Mouse (Mus musculus): Measurements from ENCODE around the gene Nudt19. TPM values are rescaled to one million over a fixed set of nuclear protein-coding genes. Genes with fewer than 3 reads are reported as not detected.
"Not testable (repeated sequence)": the region's sequence is repeated elsewhere in the genome, so short reads cannot be mapped to it uniquely, and the experiment has no call there.

The Nudt19 gene
- polyA plus RNA-seq, 1 experiment from 2014 or later = 135 TPM

DNA sequence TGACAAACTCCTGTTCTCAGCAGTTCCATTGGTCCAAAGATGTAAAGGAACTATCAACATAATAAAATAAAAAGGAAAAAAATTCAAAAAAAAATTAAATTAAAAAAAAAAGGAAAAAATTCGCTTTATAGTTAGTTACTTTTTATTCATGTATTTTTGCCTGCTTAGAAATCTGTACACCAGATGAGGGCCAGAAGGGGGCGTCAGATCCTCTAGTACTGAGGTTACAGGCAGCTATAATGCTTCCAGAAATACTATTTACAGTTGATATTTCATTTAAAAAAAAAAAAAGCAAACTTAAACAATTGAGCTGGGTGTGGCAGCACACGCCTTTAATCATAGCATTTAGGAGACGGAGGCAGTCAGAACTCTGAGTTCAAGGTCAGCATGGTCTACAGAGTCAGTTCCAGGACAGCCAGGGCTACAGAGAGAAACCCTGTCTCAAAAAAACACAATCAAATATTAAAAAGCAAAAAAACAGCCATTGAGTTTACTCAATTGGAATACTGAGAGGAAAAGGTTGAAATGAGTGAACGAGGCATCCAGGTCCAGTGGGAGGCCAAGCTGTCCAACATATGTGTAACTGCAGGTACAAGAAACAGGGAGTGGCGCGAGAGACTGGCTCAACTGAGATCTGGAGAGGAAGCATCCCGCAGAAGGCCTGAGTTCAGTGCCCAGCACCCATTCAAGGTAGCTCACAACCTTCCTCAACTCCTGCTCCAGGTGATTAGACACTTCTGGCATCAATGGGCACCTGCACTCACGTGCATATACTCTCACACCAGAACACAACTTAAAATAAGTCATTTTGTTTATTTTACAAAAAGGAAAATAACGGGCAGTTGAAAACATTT lies 2.1 kb downstream of the Nudt19 start:
- Histone ChIP-seq H3K4me2 (ENCODE audit: low read length) (peak overlapping the region; percentile 98), H3K4me3 (replicated peaks; ENCODE audit: low read depth, low read length) (peak overlapping the region; percentile 77), H3K27ac (peak overlapping the region; percentile 100; the same call in 1 of the 2 replicates), H3K27me3 (ENCODE audit: insufficient read depth, low read length) (no peaks in the 10 kb centered on the region), H3K9me3 (replicated peaks; ENCODE audit: low read length) (no peaks in the 10 kb centered on the region), H3K36me3 (ENCODE audit: insufficient read depth, low read length) (peaks cover 11% of the 10 kb centered on the region), H3K4me1 (replicated peaks; ENCODE audit: insufficient read depth, low read length) (no peaks in the 10 kb centered on the region; the same call in 1 of the 2 replicates), H3K9ac (ENCODE audit: low read depth, low read length) (no peak overlapping the region)
- 65% methylated on average over 10 of the region's 10 CpGs for WGBS
- peak; percentile 58 for TF ChIP-seq CTCF (IDR thresholded peaks at IDR 0.05; ENCODE audit: low read depth)
- DNase-seq (ENCODE audit: low spot score) (peak; percentile 43), ATAC-seq (replicated peaks; ENCODE audit: low FRiP score, low read depth) (no peak)

GRCm38 (mm10) chr7:35545881-35546280 lies 10.2 kb downstream of the Nudt19 start:
- 37% methylated on average over 4 of the region's 4 CpGs for WGBS
- Histone ChIP-seq H3K27ac (no peak overlapping the region), H3K4me2 (ENCODE audit: low read length) (no peak overlapping the region), H3K36me3 (ENCODE audit: insufficient read depth, low read length) (peaks cover 18% of the 10 kb centered on the region), H3K4me1 (replicated peaks; ENCODE audit: insufficient read depth, low read length) (no peaks in the 10 kb centered on the region), H3K9ac (ENCODE audit: low read depth, low read length) (no peak overlapping the region), H3K9me3 (replicated peaks; ENCODE audit: low read length) (no peaks in the 10 kb centered on the region), H3K4me3 (replicated peaks; ENCODE audit: low read depth, low read length) (no peak overlapping the region), H3K27me3 (ENCODE audit: insufficient read depth, low read length) (no peaks in the 10 kb centered on the region)
- DNase-seq (ENCODE audit: low spot score) (peak; percentile 86), ATAC-seq (replicated peaks; ENCODE audit: low FRiP score, low read depth) (peak; percentile 72)
- peak; percentile 89 for TF ChIP-seq CTCF (IDR thresholded peaks at IDR 0.05; ENCODE audit: low read depth)

DNA sequence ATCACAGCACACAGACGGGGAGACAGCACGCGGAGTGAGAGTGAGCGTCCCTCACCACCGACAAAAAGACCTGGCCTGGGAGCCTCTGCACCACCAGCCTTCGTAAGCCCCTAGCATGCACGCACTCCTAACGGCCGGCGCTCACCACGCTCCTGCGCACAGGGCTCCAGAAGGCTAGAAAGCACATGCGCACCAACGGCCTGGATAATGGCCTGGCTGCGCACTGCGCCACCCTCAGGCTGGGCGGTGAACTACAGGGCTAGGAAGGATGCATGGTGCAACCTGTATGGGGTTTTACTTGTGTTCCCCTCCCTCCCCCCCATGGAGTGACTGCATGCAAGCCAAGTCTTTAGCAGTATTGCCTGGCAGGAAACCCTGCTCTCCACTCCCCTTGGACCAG lies 18.5 kb downstream of the Nudt19 start, which contains the start of gene Tdrd12:
Tdrd12 (minus strand) TSS at position 184 of the 400 bp plus-strand sequence.
- ATAC-seq (replicated peaks; ENCODE audit: low FRiP score, low read depth) = no peak
- Histone ChIP-seq H3K4me3 (replicated peaks; ENCODE audit: low read depth, low read length) (no peak within 1 kb of the TSS), H3K27me3 (ENCODE audit: insufficient read depth, low read length) (no peaks in the 10 kb centered on the region), H3K9me3 (replicated peaks; ENCODE audit: low read length) (no peaks in the 10 kb centered on the region), H3K4me1 (replicated peaks; ENCODE audit: insufficient read depth, low read length) (no peaks in the 10 kb centered on the region), H3K27ac (no peak within 1 kb of the TSS), H3K9ac (ENCODE audit: low read depth, low read length) (no peak within 1 kb of the TSS), H3K36me3 (ENCODE audit: insufficient read depth, low read length) (no peaks in the 10 kb centered on the region), H3K4me2 (ENCODE audit: low read length) (no peak within 1 kb of the TSS)
- WGBS = 94% methylated on average over 17 of the region's 17 CpGs
- DNase-seq (ENCODE audit: low spot score) = no peak
- peak; percentile 29; the same call in 1 of the 2 replicates for TF ChIP-seq CTCF (IDR thresholded peaks at IDR 0.05; ENCODE audit: low read depth)

DNA sequence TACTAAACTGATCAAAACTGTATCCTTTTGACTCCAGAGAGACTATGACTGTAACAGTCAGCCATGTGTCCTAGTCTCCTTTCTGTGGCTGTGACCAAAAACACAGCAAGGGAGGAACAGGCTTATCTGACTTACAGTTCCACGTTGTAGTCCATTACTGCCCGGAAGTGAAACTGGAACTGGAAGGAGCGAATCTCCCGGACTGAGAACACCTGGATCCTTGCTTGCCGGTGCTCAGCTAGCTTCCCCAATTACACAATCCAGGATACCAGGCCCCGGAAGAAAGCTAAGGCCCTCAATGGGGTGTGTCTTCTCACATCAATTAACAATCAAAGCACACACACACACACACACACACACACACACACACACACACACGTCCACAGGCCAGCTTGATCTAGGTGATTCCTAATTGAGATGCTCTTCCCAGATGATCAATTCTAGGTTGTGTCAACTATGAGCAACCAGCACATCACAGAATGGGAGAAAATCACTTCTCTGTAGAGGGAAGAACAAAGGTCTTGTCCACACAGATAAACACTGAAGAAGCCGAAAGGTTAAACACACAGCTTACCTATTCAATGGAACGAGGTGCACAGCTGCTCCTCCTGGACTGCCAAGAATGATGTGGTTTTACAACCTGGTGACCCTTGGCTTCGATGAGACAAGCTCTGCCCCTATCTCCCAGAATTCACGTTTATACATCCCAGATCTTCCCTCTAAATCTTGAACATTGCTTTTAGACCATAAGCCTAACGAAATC lies 20.2 kb downstream of the Nudt19 start:
- no peaks in the 10 kb centered on the region for H3K9me3 ChIP-seq (replicated peaks; ENCODE audit: low read length)
- TF ChIP-seq CTCF (IDR thresholded peaks at IDR 0.05; ENCODE audit: low read depth) = no peak
- H3K4me2 ChIP-seq (ENCODE audit: low read length) = no peak overlapping the region
- H3K4me3 ChIP-seq (replicated peaks; ENCODE audit: low read depth, low read length) = no peak overlapping the region
- ATAC-seq (replicated peaks; ENCODE audit: low FRiP score, low read depth) = no peak
- 54% methylated on average over 12 of the region's 12 CpGs for WGBS
- DNase-seq (ENCODE audit: low spot score) = no peak
- H3K36me3 ChIP-seq (ENCODE audit: insufficient read depth, low read length) = no peaks in the 10 kb centered on the region
- H3K27me3 ChIP-seq (ENCODE audit: insufficient read depth, low read length) = no peaks in the 10 kb centered on the region
- no peaks in the 10 kb centered on the region for H3K4me1 ChIP-seq (replicated peaks; ENCODE audit: insufficient read depth, low read length)
- no peak overlapping the region for H3K9ac ChIP-seq (ENCODE audit: low read depth, low read length)
- no peak overlapping the region for H3K27ac ChIP-seq

- not testable (repeated sequence) for H3K4me1 ChIP-seq (replicated peaks; ENCODE audit: insufficient read depth, low read length); ATAC-seq (replicated peaks; ENCODE audit: low FRiP score, low read depth); H3K36me3 ChIP-seq (ENCODE audit: insufficient read depth, low read length); H3K27ac ChIP-seq; H3K9me3 ChIP-seq (replicated peaks; ENCODE audit: low read length); H3K27me3 ChIP-seq (ENCODE audit: insufficient read depth, low read length); DNase-seq (ENCODE audit: low spot score); H3K4me2 ChIP-seq (ENCODE audit: low read length); H3K4me3 ChIP-seq (replicated peaks; ENCODE audit: low read depth, low read length); H3K9ac ChIP-seq (ENCODE audit: low read depth, low read length)
- WGBS = 78% methylated on average over 1 of the region's 1 CpGs
These were observed 25.6 kb downstream of the Nudt19 start for GRCm38 (mm10) chr7:35530544-35530943.

DNA sequence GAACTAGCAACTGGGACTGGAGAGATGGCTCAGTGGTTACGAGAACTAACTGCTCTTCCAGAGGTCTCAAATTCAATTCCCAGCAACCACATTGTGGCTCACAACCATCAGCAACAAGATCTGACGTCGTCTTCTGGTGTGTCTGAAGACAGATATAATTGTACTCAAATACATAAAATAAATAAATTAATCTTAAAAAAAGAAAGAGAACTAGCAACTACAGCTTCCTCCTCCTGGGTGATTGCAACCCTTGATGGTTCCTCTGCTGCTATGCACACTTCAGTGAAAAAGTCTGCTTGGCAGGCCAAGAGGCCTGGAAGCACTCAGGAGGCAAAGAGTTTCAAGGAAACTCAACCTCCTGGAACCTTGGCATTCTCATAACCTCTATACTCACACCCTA lies 26.1 kb downstream of the Nudt19 start:
- no peak for TF ChIP-seq CTCF (IDR thresholded peaks at IDR 0.05; ENCODE audit: low read depth)
- Histone ChIP-seq H3K4me3 (replicated peaks; ENCODE audit: low read depth, low read length) (no peak overlapping the region), H3K9me3 (replicated peaks; ENCODE audit: low read length) (no peaks in the 10 kb centered on the region), H3K4me2 (ENCODE audit: low read length) (no peak overlapping the region), H3K4me1 (replicated peaks; ENCODE audit: insufficient read depth, low read length) (no peaks in the 10 kb centered on the region), H3K27me3 (ENCODE audit: insufficient read depth, low read length) (no peaks in the 10 kb centered on the region), H3K9ac (ENCODE audit: low read depth, low read length) (no peak overlapping the region), H3K27ac (no peak overlapping the region), H3K36me3 (ENCODE audit: insufficient read depth, low read length) (no peaks in the 10 kb centered on the region)
- no peak for DNase-seq (ENCODE audit: low spot score)
- 82% methylated on average over 3 of the region's 3 CpGs for WGBS
- ATAC-seq (replicated peaks; ENCODE audit: low FRiP score, low read depth) = no peak
